Mouse (Mus musculus) embryonic facial prominence, embryonic 10.5 days (tissue): ENCODE data around the gene Gnb2. TPM values are rescaled to one million over a fixed set of nuclear protein-coding genes. Genes with fewer than 3 reads are reported as not detected.

Source experiments
- DNase-seq: peaks from one replicate; pipeline ENCODE4 v3.0.0-alpha.2; 2017; ENCODE audit warnings: low spot score
- H3K27ac ChIP-seq: fragments of 300-500 bp; sonication (generic); replicated peaks from 2 replicates; pipeline ENCODE4 v1.5.1; 2016; ENCODE audit warnings: mild to moderate bottlenecking
- H3K27me3 ChIP-seq: fragments of 300-500 bp; sonication (generic); replicated peaks from 2 replicates; pipeline ENCODE4 v1.6.1; 2016; ENCODE audit warnings: low read depth, mild to moderate bottlenecking; ENCODE audit not compliant: poor library complexity, severe bottlenecking
- H3K36me3 ChIP-seq: fragments of 300-500 bp; sonication (generic); replicated peaks from 2 replicates; pipeline ENCODE4 v1.6.1; 2016; ENCODE audit warnings: mild to moderate bottlenecking, moderate library complexity
- H3K4me1 ChIP-seq: fragments of 300-500 bp; sonication (generic); 2 replicates; pipeline ENCODE4 v1.6.1; 2016
- H3K4me3 ChIP-seq: fragments of 300-500 bp; sonication (generic); 2 replicates; pipeline ENCODE4 v1.5.1; 2016; ENCODE audit warnings: mild to moderate bottlenecking, moderate library complexity
- H3K9me3 ChIP-seq: fragments of 300-500 bp; sonication (generic); 2 replicates; pipeline ENCODE4 v1.6.1; 2016; ENCODE audit warnings: mild to moderate bottlenecking
- WGBS: fragments of 180-500 bp; shearing (Covaris S2); methylation state at CpG from one replicate; pipeline ENCODE4 v1.1.7; 2016; 5-methylcytosine and 5-hydroxymethylcytosine counted together
- polyA plus RNA-seq: library from polyadenylated mRNA; unstranded; fragments of >200 nt; fragmentation: Nextera tagmentation; extraction: Ambion mirVana; gene quantifications from 2 replicates; pipeline ENCODE4 v1.2.1, GENCODE M21; 2016

Gnb2 gene
- 276 and 281 TPM in 2 replicates for polyA plus RNA-seq

- H3K4me1 ChIP-seq, result peaks cover 44% of the 10 kb centered on the region
- DNase-seq, result peak; percentile 98
- peak within 1 kb of the TSS; percentile 89 for H3K4me3 ChIP-seq
- H3K9me3 ChIP-seq, result no peaks in the 10 kb centered on the region
- H3K27ac ChIP-seq, result peak within 1 kb of the TSS; percentile 98
- no peaks in the 10 kb centered on the region for H3K27me3 ChIP-seq
- under 1% methylated on average over 40 of the region's 40 CpGs for WGBS
- peaks cover 24% of the 10 kb centered on the region for H3K36me3 ChIP-seq
Measured at GRCm38 (mm10) chr5:137533117-137533827, at the start of gene Gnb2, which contains the start of gene Epo. TSS of gene Gnb2 (minus strand) at chr5:137533510. TSS of gene Epo (minus strand) at chr5:137533242.

DNA sequence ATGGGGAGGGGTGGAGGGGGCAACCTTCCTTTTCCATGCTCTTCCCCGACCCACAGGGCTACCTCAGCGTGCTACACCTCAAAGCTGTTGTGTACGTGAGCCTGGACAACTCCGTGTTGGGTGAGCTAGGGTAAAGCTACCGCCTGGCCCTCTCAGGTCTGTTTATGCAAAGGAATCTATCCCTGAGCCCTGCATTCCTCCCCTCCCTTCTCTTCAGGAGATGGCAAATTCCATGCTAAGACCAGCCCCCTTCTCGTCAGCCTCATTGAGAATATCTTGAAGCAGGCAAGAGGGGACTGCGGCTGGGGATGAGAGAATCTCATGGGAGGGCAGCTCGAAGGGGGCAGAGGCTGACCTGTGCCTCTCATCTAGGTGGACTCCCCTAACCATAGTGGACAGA, 49.4 kb upstream of the Gnb2 start:
- Histone ChIP-seq H3K36me3 (no peaks in the 10 kb centered on the region), H3K4me3 (0 out of 2 replicates have a peak overlapping the region, but pooled peaks have one; percentile 57), H3K27ac (no peak overlapping the region), H3K27me3 (peaks cover 30% of the 10 kb centered on the region), H3K4me1 (peaks cover 23% of the 10 kb centered on the region), H3K9me3 (no peaks in the 10 kb centered on the region)
- WGBS, result 35% methylated on average over 8 of the region's 8 CpGs
- no peak for DNase-seq

DNA sequence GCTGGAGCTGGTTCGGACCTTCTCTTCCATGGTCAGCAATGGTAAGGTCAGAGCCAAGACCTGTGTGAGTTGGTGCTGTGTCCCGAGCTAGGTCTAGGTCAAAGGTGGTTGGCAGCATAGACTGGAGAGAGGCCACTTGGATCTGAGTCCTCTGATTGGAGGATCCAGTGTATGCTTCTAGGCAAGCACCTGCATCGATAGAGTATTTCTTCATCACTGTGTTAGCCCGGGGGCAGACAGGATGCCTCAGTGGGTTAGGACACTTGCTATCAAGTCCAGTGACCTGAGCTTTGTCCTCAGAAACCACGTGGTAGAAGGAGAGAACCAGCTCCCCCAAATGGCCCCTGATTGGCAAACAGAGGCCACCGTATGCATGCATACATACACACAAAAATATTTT, 46.9 kb upstream of the Gnb2 start:
- DNase-seq, result no peak
- no peaks in the 10 kb centered on the region for H3K36me3 ChIP-seq
- H3K9me3 ChIP-seq, result no peaks in the 10 kb centered on the region
- no peak overlapping the region for H3K27ac ChIP-seq
- H3K4me3 ChIP-seq, result no peak overlapping the region
- peaks cover 37% of the 10 kb centered on the region for H3K27me3 ChIP-seq
- 84% methylated on average over 6 of the region's 6 CpGs for WGBS
- peaks cover 23% of the 10 kb centered on the region for H3K4me1 ChIP-seq

GRCm38 (mm10) chr5:137574470-137574901, 41.2 kb upstream of the Gnb2 start:
- no peaks in the 10 kb centered on the region for H3K9me3 ChIP-seq
- DNase-seq, result peak; percentile 57
- WGBS, result 7% methylated on average over 27 of the region's 27 CpGs
- peaks cover 13% of the 10 kb centered on the region for H3K4me1 ChIP-seq
- H3K27ac ChIP-seq, result peak overlapping the region; percentile 63; the same call in 1 of the 2 replicates
- no peaks in the 10 kb centered on the region for H3K36me3 ChIP-seq
- H3K27me3 ChIP-seq, result peaks cover 36% of the 10 kb centered on the region
- peak overlapping the region; percentile 50 for H3K4me3 ChIP-seq

DNA sequence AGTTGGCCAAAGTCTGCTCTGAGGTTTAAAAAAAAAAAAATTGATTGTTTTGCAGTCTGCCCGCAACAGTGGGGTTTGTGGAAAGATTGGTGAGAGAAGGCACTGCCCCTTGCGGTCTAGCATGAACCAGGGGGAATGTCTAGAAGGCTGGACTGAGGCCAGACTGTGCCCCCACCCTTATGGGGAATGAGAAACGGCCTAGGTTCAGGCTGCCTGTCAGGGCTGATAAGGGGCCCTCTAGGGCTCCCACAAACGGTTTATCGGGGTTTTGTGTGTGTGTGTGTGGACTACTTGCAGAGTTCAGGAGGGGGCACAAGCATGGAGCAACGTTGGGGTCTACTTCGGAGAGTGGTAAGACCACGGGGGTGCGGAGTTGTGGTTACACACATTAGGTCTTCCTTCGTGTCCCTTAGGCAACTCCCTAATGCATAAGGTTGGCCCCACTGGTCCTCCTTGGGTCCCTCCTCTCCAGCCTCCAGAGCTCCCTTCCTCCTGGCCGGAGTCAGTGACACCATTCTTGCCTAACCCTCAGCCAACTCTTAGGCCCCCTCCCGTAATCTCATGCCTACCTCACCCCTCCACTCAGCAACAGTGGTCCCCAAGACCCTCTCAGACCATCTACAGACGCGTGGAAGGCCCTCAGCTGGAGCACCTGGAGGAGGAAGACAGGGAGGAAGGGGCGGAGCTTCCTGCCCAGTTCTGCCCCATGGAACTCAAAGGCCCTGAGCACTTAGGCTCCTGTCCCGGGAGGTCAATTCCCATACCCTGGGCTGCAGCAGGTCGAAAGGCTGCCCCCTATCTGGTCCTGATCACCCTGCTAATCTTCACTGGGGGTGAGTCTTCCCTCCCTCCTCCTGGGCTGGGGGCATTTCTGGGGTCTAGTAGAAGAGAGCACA, 37.6 kb upstream of the Gnb2 start:
- no peak for DNase-seq
- H3K27ac ChIP-seq, result no peak overlapping the region
- WGBS, result 87% methylated on average over 17 of the region's 17 CpGs

GRCm38 (mm10) chr5:137570181-137570580, 36.9 kb upstream of the Gnb2 start:
- Histone ChIP-seq H3K4me3 (no peak overlapping the region), H3K4me1 (peaks cover 17% of the 10 kb centered on the region), H3K27ac (no peak overlapping the region), H3K27me3 (peaks cover 36% of the 10 kb centered on the region), H3K9me3 (no peaks in the 10 kb centered on the region), H3K36me3 (no peaks in the 10 kb centered on the region)
- 60% methylated on average over 7 of the region's 7 CpGs for WGBS
- no peak for DNase-seq

More for the DNA sequence above, 37.6 kb upstream of the Gnb2 start:
- H3K27me3 ChIP-seq, result peaks cover 40% of the 10 kb centered on the region
- H3K4me3 ChIP-seq, result no peak overlapping the region
- H3K4me1 ChIP-seq, result peaks cover 17% of the 10 kb centered on the region
- no peaks in the 10 kb centered on the region for H3K36me3 ChIP-seq
- H3K9me3 ChIP-seq, result no peaks in the 10 kb centered on the region

- Histone ChIP-seq H3K36me3 (no peaks in the 10 kb centered on the region), H3K4me1 (peaks cover 16% of the 10 kb centered on the region), H3K4me3 (peak within 1 kb of the TSS; percentile 12; the same call in 1 of the 2 replicates), H3K9me3 (no peaks in the 10 kb centered on the region), H3K27ac (no peak within 1 kb of the TSS), H3K27me3 (peaks cover 31% of the 10 kb centered on the region)
- 41% methylated on average over 9 of the region's 9 CpGs for WGBS
- DNase-seq, result peak; percentile 30
Measured at GRCm38 (mm10) chr5:137569665-137570064, 36.4 kb upstream of the Gnb2 start, which contains the start of gene Tfr2. TSS of gene Tfr2 (plus strand) at chr5:137569840.

DNA sequence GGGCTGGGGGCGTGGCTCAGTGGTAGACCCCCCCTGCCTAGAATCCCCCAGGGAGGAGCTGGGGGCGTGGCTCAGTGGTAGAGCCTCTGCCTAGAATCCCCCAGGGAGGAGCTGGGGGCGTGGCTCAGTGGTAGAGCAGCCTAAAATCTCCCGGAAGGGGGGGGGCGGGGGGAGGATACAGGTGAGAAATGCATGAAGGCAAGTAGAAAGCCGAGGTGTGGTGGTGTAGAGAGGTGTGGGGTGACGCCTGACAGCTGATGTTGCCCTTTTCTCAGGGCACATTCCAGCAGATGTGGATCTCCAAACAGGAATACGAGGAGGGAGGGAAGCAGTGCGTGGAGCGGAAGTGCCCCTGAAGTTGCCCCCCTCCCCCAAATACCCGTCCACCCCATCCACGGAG, 35.7 kb upstream of the Gnb2 start:
- no peak overlapping the region for H3K4me3 ChIP-seq
- peaks cover 25% of the 10 kb centered on the region for H3K27me3 ChIP-seq
- peaks cover 10% of the 10 kb centered on the region; the same call in 1 of the 2 replicates for H3K4me1 ChIP-seq
- H3K9me3 ChIP-seq, result no peaks in the 10 kb centered on the region
- DNase-seq, result no peak
- no peak overlapping the region for H3K27ac ChIP-seq
- H3K36me3 ChIP-seq, result no peaks in the 10 kb centered on the region
- 74% methylated on average over 12 of the region's 12 CpGs for WGBS

- DNase-seq, result no peak
- Histone ChIP-seq H3K4me1 (peaks cover 10% of the 10 kb centered on the region; the same call in 1 of the 2 replicates), H3K27me3 (peaks cover 18% of the 10 kb centered on the region), H3K9me3 (no peaks in the 10 kb centered on the region), H3K36me3 (no peaks in the 10 kb centered on the region), H3K27ac (no peak overlapping the region), H3K4me3 (no peak overlapping the region)
- WGBS, result 84% methylated on average over 8 of the region's 8 CpGs
Measured at GRCm38 (mm10) chr5:137568223-137568798, 35.0 kb upstream of the Gnb2 start.

- Histone ChIP-seq H3K27me3 (peaks cover 9% of the 10 kb centered on the region; the same call in 1 of the 2 replicates), H3K4me1 (peaks cover 10% of the 10 kb centered on the region; the same call in 1 of the 2 replicates), H3K9me3 (no peaks in the 10 kb centered on the region), H3K27ac (no peak overlapping the region), H3K36me3 (no peaks in the 10 kb centered on the region), H3K4me3 (no peak overlapping the region)
- no peak for DNase-seq
- WGBS, result 92% methylated on average over 5 of the region's 5 CpGs
Measured at GRCm38 (mm10) chr5:137566416-137566815, 33.1 kb upstream of the Gnb2 start.

DNA sequence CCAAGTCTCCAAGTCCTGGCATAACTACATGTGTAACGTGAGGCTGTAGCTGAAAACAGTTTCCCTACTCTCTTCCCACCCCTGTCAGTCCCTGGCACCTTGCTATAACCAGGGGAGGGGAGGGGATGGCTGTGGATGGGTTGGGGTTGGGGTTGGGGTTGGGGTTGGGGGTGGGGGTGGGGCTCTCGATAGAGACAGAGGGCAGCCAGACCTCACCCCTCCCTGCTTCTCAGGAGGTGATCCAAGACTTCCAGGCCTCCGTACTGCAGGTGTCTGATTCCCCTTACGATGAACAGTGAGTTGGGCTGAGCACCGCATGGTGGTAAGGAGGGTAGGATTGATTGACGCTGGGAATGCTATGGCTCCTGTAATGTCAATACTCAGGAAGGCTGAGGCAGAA, 32.4 kb upstream of the Gnb2 start:
- 75% methylated on average over 6 of the region's 6 CpGs for WGBS
- Histone ChIP-seq H3K27ac (no peak overlapping the region), H3K9me3 (no peaks in the 10 kb centered on the region), H3K36me3 (no peaks in the 10 kb centered on the region), H3K27me3 (peaks cover 9% of the 10 kb centered on the region; the same call in 1 of the 2 replicates), H3K4me3 (no peak overlapping the region), H3K4me1 (peaks cover 10% of the 10 kb centered on the region; the same call in 1 of the 2 replicates)
- DNase-seq, result no peak

DNA sequence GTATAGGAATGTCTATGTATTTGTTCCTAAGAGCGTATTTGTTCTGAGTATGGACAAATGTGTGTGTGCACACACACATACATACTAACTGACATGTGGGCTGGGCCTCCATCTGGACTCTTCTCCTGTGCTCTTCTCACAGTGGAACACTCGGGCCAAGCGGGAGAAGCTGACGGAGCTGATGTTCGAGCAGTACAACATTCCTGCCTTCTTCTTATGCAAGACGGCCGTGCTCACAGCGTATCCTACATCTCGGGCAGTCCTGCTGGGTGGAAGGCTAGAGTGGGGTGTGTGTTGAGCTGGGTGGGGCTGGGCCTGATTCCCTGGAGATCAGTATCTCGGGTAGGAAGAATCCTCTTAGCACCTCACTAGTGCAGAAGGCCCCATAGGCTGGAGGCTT, 29.7 kb upstream of the Gnb2 start:
- Histone ChIP-seq H3K27me3 (peaks cover 3% of the 10 kb centered on the region; the same call in 1 of the 2 replicates), H3K9me3 (no peaks in the 10 kb centered on the region), H3K27ac (no peak overlapping the region), H3K4me1 (no peaks in the 10 kb centered on the region), H3K4me3 (no peak overlapping the region), H3K36me3 (no peaks in the 10 kb centered on the region)
- 71% methylated on average over 10 of the region's 10 CpGs for WGBS
- no peak for DNase-seq
